Mouse (Mus musculus): ENCODE measurements around the gene Kcnt2.

- TF ChIP-seq CTCF (IDR thresholded peaks at IDR 0.05; ENCODE audit: control insufficient read depth, insufficient read depth, low read length) (no peak), POLR2A (IDR thresholded peaks at IDR 0.05; ENCODE audit: borderline replicate concordance, control insufficient read depth, low read depth, low read length) (no peak)
Observed at GRCm38 (mm10) chr1:140267288-140267687, 21.3 kb downstream of the Kcnt2 start.

Measured in bone marrow, adult 2 months (tissue).